ENCODE assay signal across 9 mouse cellular contexts in the genomic region with DNA sequence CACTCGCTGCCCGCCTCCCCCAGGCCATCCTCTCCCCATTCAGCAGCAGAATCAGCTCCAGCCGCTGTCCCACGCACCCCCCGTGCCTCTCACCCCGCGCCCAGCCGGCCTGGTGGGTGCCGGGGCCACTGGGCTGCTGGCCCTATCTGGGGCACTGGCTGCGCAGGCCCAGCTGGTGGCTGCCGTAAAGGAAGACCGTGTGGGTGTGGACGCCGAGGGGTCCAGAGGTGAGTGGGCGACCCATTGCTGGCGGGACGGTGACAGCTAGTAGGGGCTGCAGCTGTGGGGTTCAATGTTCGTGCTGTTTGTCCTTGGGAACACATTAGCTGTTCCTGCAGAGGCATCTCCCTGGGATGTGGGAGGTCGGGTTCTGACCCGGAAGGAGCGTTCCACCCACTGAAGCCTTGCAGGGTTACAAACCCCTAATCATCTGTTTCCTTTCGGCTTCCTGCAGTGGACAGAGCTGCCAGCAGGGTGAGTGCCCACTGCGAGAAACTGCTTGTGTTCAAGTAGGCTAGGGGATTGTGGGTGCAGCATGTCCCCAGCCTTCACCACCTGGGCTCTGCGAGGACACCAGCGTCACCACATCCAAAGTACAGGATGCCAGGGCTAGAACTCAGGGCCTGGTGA. TPM values are rescaled to one million over a fixed set of nuclear protein-coding genes. Genes with fewer than 3 reads are reported as not detected.
DNase-seq lines count a peak whose midpoint lies in the region; ATAC-seq and TF ChIP-seq lines count a peak whose summit lies in the region.
"Had no signal": no experiment of that assay in that cellular context is flagged by ENCODE, and none has a peak within 500 bp of the region (broad histone marks: within the 10 kb centered on the region; RNA-seq: fewer than 3 reads in every experiment).

No protein-coding gene starts in this region.

- no peak overlapping the region for H3K9ac ChIP-seq in forebrain, postnatal 0 days
- no peak overlapping the region for H3K9ac ChIP-seq in forebrain, embryonic 15.5 days (replicated peaks)
- no peak overlapping the region for H3K9ac ChIP-seq in midbrain, postnatal 0 days (replicated peaks; ENCODE audit: low read length, poor library complexity, severe bottlenecking)
- no peak overlapping the region for H3K9ac ChIP-seq in midbrain, embryonic 11.5 days (ENCODE audit: low read length)
- no peak overlapping the region for H3K9ac ChIP-seq in liver, embryonic 11.5 days (ENCODE audit: low read depth, low read length)
- peak overlapping the region; percentile 22; the same call in 1 of the 2 replicates for H3K9ac ChIP-seq in stomach, embryonic 16.5 days (ENCODE audit: low read length)

- H3K4me3 ChIP-seq in forebrain, postnatal 0 days (ENCODE audit: low read depth, low read length), result no peak overlapping the region
- no peak overlapping the region for H3K4me3 ChIP-seq in forebrain, embryonic 15.5 days
- no peak overlapping the region for H3K4me3 ChIP-seq in midbrain, postnatal 0 days (ENCODE audit: low read depth, low read length)
- no peak overlapping the region for H3K4me3 ChIP-seq in midbrain, embryonic 11.5 days (ENCODE audit: low read depth, low read length)
- no peak overlapping the region for H3K4me3 ChIP-seq in liver, embryonic 11.5 days (ENCODE audit: low read depth, low read length)
- H3K4me3 ChIP-seq in stomach, embryonic 16.5 days (replicated peaks; ENCODE audit: low read length), result no peak overlapping the region

- H3K27me3 ChIP-seq in forebrain, postnatal 0 days (ENCODE audit: insufficient read depth, low read length), result peaks cover 8% of the 10 kb centered on the region
- peaks cover 34% of the 10 kb centered on the region for H3K27me3 ChIP-seq in forebrain, embryonic 15.5 days
- H3K27me3 ChIP-seq in midbrain, postnatal 0 days (ENCODE audit: insufficient read depth, low read length), result peaks cover 15% of the 10 kb centered on the region
- peaks cover 28% of the 10 kb centered on the region; the same call in 1 of the 2 replicates for H3K27me3 ChIP-seq in midbrain, embryonic 11.5 days (ENCODE audit: control insufficient read depth, insufficient read depth, low read length)
- H3K27me3 ChIP-seq in liver, embryonic 11.5 days (replicated peaks; ENCODE audit: control insufficient read depth, insufficient read depth, low read length), result peaks cover 49% of the 10 kb centered on the region
- no peaks in the 10 kb centered on the region for H3K27me3 ChIP-seq in stomach, embryonic 16.5 days (ENCODE audit: control insufficient read depth, insufficient read depth, low read length)

- DNase-seq in forebrain, postnatal 0 days, result no peak
- DNase-seq in midbrain, postnatal 0 days (ENCODE audit: low spot score), result no peak
- DNase-seq in midbrain, embryonic 11.5 days (ENCODE audit: low spot score, missing footprints), result no peak
- no peak for DNase-seq in liver, embryonic 11.5 days (ENCODE audit: low spot score)
- DNase-seq in frontal cortex, postnatal 36 days (ENCODE audit: low spot score in 2 of 2), result no peak
- DNase-seq in frontal cortex, postnatal 10 days (ENCODE audit: low spot score in 2 of 2), result no peak
- DNase-seq: adrenal gland, postnatal 10 days had no signal

- H3K4me2 ChIP-seq in forebrain, postnatal 0 days (ENCODE audit: low read depth), result no peak overlapping the region
- H3K4me2 ChIP-seq in forebrain, embryonic 15.5 days (replicated peaks), result no peak overlapping the region
- H3K4me2 ChIP-seq in midbrain, postnatal 0 days (ENCODE audit: low read depth, low read length, poor library complexity, severe bottlenecking), result no peak overlapping the region
- H3K4me2 ChIP-seq in midbrain, embryonic 11.5 days, result no peak overlapping the region
- 0 out of 2 replicates have a peak overlapping the region, but pooled peaks have one; percentile 19 for H3K4me2 ChIP-seq in liver, embryonic 11.5 days
- H3K4me2 ChIP-seq in stomach, embryonic 16.5 days (ENCODE audit: low read depth, low read length), result no peak overlapping the region

- 60% methylated on average over 25 of the region's 25 CpGs for WGBS in forebrain, postnatal 0 days
- 63% methylated on average over 25 of the region's 25 CpGs for WGBS in forebrain, embryonic 15.5 days
- WGBS in midbrain, postnatal 0 days, result 66% methylated on average over 25 of the region's 25 CpGs
- WGBS in midbrain, embryonic 11.5 days, result 55% methylated on average over 25 of the region's 25 CpGs
- 36% methylated on average over 25 of the region's 25 CpGs for WGBS in liver, embryonic 11.5 days
- WGBS in stomach, embryonic 16.5 days, result 53% methylated on average over 25 of the region's 25 CpGs

- ATAC-seq in forebrain, postnatal 0 days, result peak; percentile 18; the same call in 1 of the 2 replicates
- ATAC-seq in forebrain, embryonic 15.5 days (replicated peaks), result no peak
- ATAC-seq in midbrain, postnatal 0 days (ENCODE audit: low FRiP score), result no peak
- no peak for ATAC-seq in midbrain, embryonic 11.5 days (ENCODE audit: low FRiP score)
- no peak for ATAC-seq in liver, embryonic 11.5 days (replicated peaks; ENCODE audit: low FRiP score)
- ATAC-seq in stomach, embryonic 16.5 days (ENCODE audit: insufficient read depth, low FRiP score), result no peak

- TF ChIP-seq CTCF in forebrain, postnatal 0 days (IDR thresholded peaks at IDR 0.05; ENCODE audit: low read depth), result peak; percentile 38
- peak; percentile 50 for TF ChIP-seq CTCF in midbrain, postnatal 0 days (IDR thresholded peaks at IDR 0.05)

- peaks cover 5% of the 10 kb centered on the region; the same call in 1 of the 2 replicates for H3K4me1 ChIP-seq in forebrain, postnatal 0 days (ENCODE audit: insufficient read depth)
- H3K4me1 ChIP-seq in forebrain, embryonic 15.5 days, result peaks cover 8% of the 10 kb centered on the region
- H3K4me1 ChIP-seq in midbrain, postnatal 0 days (ENCODE audit: insufficient read depth, low read length), result 0 out of 2 replicates have a peak, but pooled peaks cover 4% of the 10 kb centered on the region
- peaks cover 7% of the 10 kb centered on the region for H3K4me1 ChIP-seq in midbrain, embryonic 11.5 days (ENCODE audit: control insufficient read depth, insufficient read depth, low read length)
- H3K4me1 ChIP-seq in liver, embryonic 11.5 days (replicated peaks; ENCODE audit: control insufficient read depth, insufficient read depth, low read length), result peaks cover 14% of the 10 kb centered on the region
- H3K4me1 ChIP-seq in stomach, embryonic 16.5 days (ENCODE audit: control insufficient read depth, insufficient read depth, low read length), result peaks cover 10% of the 10 kb centered on the region

- H3K36me3 ChIP-seq in forebrain, postnatal 0 days (ENCODE audit: insufficient read depth), result 0 out of 2 replicates have a peak, but pooled peaks cover 5% of the 10 kb centered on the region
- H3K36me3 ChIP-seq in forebrain, embryonic 15.5 days, result no peaks in the 10 kb centered on the region
- no peaks in the 10 kb centered on the region for H3K36me3 ChIP-seq in midbrain, postnatal 0 days (ENCODE audit: insufficient read depth, low read length)
- no peaks in the 10 kb centered on the region for H3K36me3 ChIP-seq in midbrain, embryonic 11.5 days (ENCODE audit: control insufficient read depth, insufficient read depth, low read length)
- H3K36me3 ChIP-seq in liver, embryonic 11.5 days (ENCODE audit: control insufficient read depth, insufficient read depth, low read length), result no peaks in the 10 kb centered on the region; the same call in 1 of the 2 replicates
- no peaks in the 10 kb centered on the region for H3K36me3 ChIP-seq in stomach, embryonic 16.5 days (ENCODE audit: control insufficient read depth, insufficient read depth, low read length)

- no peaks in the 10 kb centered on the region for H3K9me3 ChIP-seq in forebrain, postnatal 0 days (ENCODE audit: low read length)
- no peaks in the 10 kb centered on the region for H3K9me3 ChIP-seq in forebrain, embryonic 15.5 days
- no peaks in the 10 kb centered on the region for H3K9me3 ChIP-seq in midbrain, postnatal 0 days (ENCODE audit: low read length)
- no peaks in the 10 kb centered on the region for H3K9me3 ChIP-seq in midbrain, embryonic 11.5 days (ENCODE audit: control insufficient read depth, low read length)
- no peaks in the 10 kb centered on the region; the same call in 1 of the 2 replicates for H3K9me3 ChIP-seq in liver, embryonic 11.5 days (ENCODE audit: control insufficient read depth, low read length)
- H3K9me3 ChIP-seq in stomach, embryonic 16.5 days (replicated peaks; ENCODE audit: control insufficient read depth, low read length), result no peaks in the 10 kb centered on the region

- H3K27ac ChIP-seq in forebrain, postnatal 0 days (ENCODE audit: low read depth, low read length), result no peak overlapping the region
- H3K27ac ChIP-seq in forebrain, embryonic 15.5 days (replicated peaks), result no peak overlapping the region
- no peak overlapping the region for H3K27ac ChIP-seq in midbrain, postnatal 0 days (ENCODE audit: low read depth, low read length)
- no peak overlapping the region for H3K27ac ChIP-seq in midbrain, embryonic 11.5 days (ENCODE audit: low read depth, low read length)
- no peak overlapping the region for H3K27ac ChIP-seq in liver, embryonic 11.5 days (ENCODE audit: low read depth, low read length)
- H3K27ac ChIP-seq in stomach, embryonic 16.5 days (ENCODE audit: low read length), result no peak overlapping the region

RNA-seq across cellular contexts. Expression of a gene that starts 6.2 kb away (rescaled TPM):
- total RNA-seq in forebrain, postnatal 0 days (2014; rRNA removed), result 20.5 and 25.6 TPM in 2 replicates
- 21.0 and 30.5 TPM in 2 replicates for polyA plus RNA-seq in forebrain, postnatal 0 days (2015; fragmentation: Nextera tagmentation; extraction: Ambion mirVana)
- 27.3 and 28.0 TPM in 2 replicates for polyA plus RNA-seq in forebrain, embryonic 15.5 days (2015; fragmentation: Nextera tagmentation; extraction: Ambion mirVana)
- 31.2 and 35.6 TPM in 2 replicates for total RNA-seq in midbrain, postnatal 0 days (2014; rRNA removed)
- 56.8 and 57.3 TPM in 2 replicates for polyA plus RNA-seq in midbrain, postnatal 0 days (2015; fragmentation: Nextera tagmentation; extraction: Ambion mirVana)
- 6.0 and 6.2 TPM in 2 replicates for polyA plus RNA-seq in midbrain, embryonic 11.5 days (2014; fragmentation: Nextera tagmentation; extraction: Ambion mirVana)
- polyA plus RNA-seq in liver, embryonic 11.5 days (2014; fragmentation: Nextera tagmentation; extraction: Ambion mirVana), result 5.1 and 6.9 TPM in 2 replicates
- polyA plus RNA-seq in stomach, embryonic 16.5 days (2015; fragmentation: Nextera tagmentation; extraction: Ambion mirVana), result 20.6 and 23.6 TPM in 2 replicates

RNA-seq across cellular contexts. Expression of a gene that starts 20.3 kb away (rescaled TPM):
- total RNA-seq in forebrain, postnatal 0 days (2014; rRNA removed), result 8.7 and 14.1 TPM in 2 replicates
- polyA plus RNA-seq in forebrain, postnatal 0 days (2015; fragmentation: Nextera tagmentation; extraction: Ambion mirVana), result 4.2 and 5.1 TPM in 2 replicates
- 3.0 and 4.2 TPM in 2 replicates for polyA plus RNA-seq in forebrain, embryonic 15.5 days (2015; fragmentation: Nextera tagmentation; extraction: Ambion mirVana)
- 8.4 and 13.3 TPM in 2 replicates for total RNA-seq in midbrain, postnatal 0 days (2014; rRNA removed)
- 4.7 and 7.5 TPM in 2 replicates for polyA plus RNA-seq in midbrain, postnatal 0 days (2015; fragmentation: Nextera tagmentation; extraction: Ambion mirVana)
- 4.6 and 6.0 TPM in 2 replicates for polyA plus RNA-seq in midbrain, embryonic 11.5 days (2014; fragmentation: Nextera tagmentation; extraction: Ambion mirVana)
- polyA plus RNA-seq in liver, embryonic 11.5 days (2014; fragmentation: Nextera tagmentation; extraction: Ambion mirVana), result 13.2 and 16.7 TPM in 2 replicates
- 26.0 and 31.2 TPM in 2 replicates for polyA plus RNA-seq in stomach, embryonic 16.5 days (2015; fragmentation: Nextera tagmentation; extraction: Ambion mirVana)

RNA-seq across cellular contexts. Expression of a gene that starts 21.3 kb away (rescaled TPM):
- 450 and 455 TPM in 2 replicates for total RNA-seq in forebrain, postnatal 0 days (2014; rRNA removed)
- polyA plus RNA-seq in forebrain, postnatal 0 days (2015; fragmentation: Nextera tagmentation; extraction: Ambion mirVana), result 752 and 802 TPM in 2 replicates
- 665 and 705 TPM in 2 replicates for polyA plus RNA-seq in forebrain, embryonic 15.5 days (2015; fragmentation: Nextera tagmentation; extraction: Ambion mirVana)
- total RNA-seq in midbrain, postnatal 0 days (2014; rRNA removed), result 539 and 662 TPM in 2 replicates
- 805 and 854 TPM in 2 replicates for polyA plus RNA-seq in midbrain, postnatal 0 days (2015; fragmentation: Nextera tagmentation; extraction: Ambion mirVana)
- polyA plus RNA-seq in midbrain, embryonic 11.5 days (2014; fragmentation: Nextera tagmentation; extraction: Ambion mirVana), result 306 and 325 TPM in 2 replicates
- polyA plus RNA-seq in liver, embryonic 11.5 days (2014; fragmentation: Nextera tagmentation; extraction: Ambion mirVana), result 213 and 229 TPM in 2 replicates
- 325 and 351 TPM in 2 replicates for polyA plus RNA-seq in stomach, embryonic 16.5 days (2015; fragmentation: Nextera tagmentation; extraction: Ambion mirVana)

RNA-seq across cellular contexts. Expression of a gene that starts 25.5 kb away (rescaled TPM):
- 3.8 and 4.7 TPM in 2 replicates for total RNA-seq in forebrain, postnatal 0 days (2014; rRNA removed)
- 1.4 TPM in 2 replicates for polyA plus RNA-seq in forebrain, postnatal 0 days (2015; fragmentation: Nextera tagmentation; extraction: Ambion mirVana)
- 3.0 and 3.1 TPM in 2 replicates for polyA plus RNA-seq in forebrain, embryonic 15.5 days (2015; fragmentation: Nextera tagmentation; extraction: Ambion mirVana)
- 1.2 and 2.6 TPM in 2 replicates for total RNA-seq in midbrain, postnatal 0 days (2014; rRNA removed)
- polyA plus RNA-seq in midbrain, postnatal 0 days (2015; fragmentation: Nextera tagmentation; extraction: Ambion mirVana), result 0.80 and 1.6 TPM in 2 replicates
- polyA plus RNA-seq in midbrain, embryonic 11.5 days (2014; fragmentation: Nextera tagmentation; extraction: Ambion mirVana), result 0.47 and 0.89 TPM in 2 replicates
- 0.81 and 1.1 TPM in 2 replicates for polyA plus RNA-seq in liver, embryonic 11.5 days (2014; fragmentation: Nextera tagmentation; extraction: Ambion mirVana)
- 0.46 and 0.61 TPM in 2 replicates for polyA plus RNA-seq in stomach, embryonic 16.5 days (2015; fragmentation: Nextera tagmentation; extraction: Ambion mirVana)

RNA-seq across cellular contexts. Expression of a gene that starts 35.6 kb away (rescaled TPM):
- 110 and 114 TPM in 2 replicates for total RNA-seq in forebrain, postnatal 0 days (2014; rRNA removed)
- 126 and 133 TPM in 2 replicates for polyA plus RNA-seq in forebrain, postnatal 0 days (2015; fragmentation: Nextera tagmentation; extraction: Ambion mirVana)
- 99.8 and 103 TPM in 2 replicates for polyA plus RNA-seq in forebrain, embryonic 15.5 days (2015; fragmentation: Nextera tagmentation; extraction: Ambion mirVana)
- total RNA-seq in midbrain, postnatal 0 days (2014; rRNA removed), result 108 and 130 TPM in 2 replicates
- polyA plus RNA-seq in midbrain, postnatal 0 days (2015; fragmentation: Nextera tagmentation; extraction: Ambion mirVana), result 107 and 108 TPM in 2 replicates
- 55.8 and 59.3 TPM in 2 replicates for polyA plus RNA-seq in midbrain, embryonic 11.5 days (2014; fragmentation: Nextera tagmentation; extraction: Ambion mirVana)
- 46.4 and 47.0 TPM in 2 replicates for polyA plus RNA-seq in liver, embryonic 11.5 days (2014; fragmentation: Nextera tagmentation; extraction: Ambion mirVana)
- 101 and 105 TPM in 2 replicates for polyA plus RNA-seq in stomach, embryonic 16.5 days (2015; fragmentation: Nextera tagmentation; extraction: Ambion mirVana)
